Mouse (Mus musculus) adrenal gland, postnatal 10 days (tissue): ENCODE results near the gene Nxf2. TPM values are rescaled to one million over a fixed set of nuclear protein-coding genes. Genes with fewer than 3 reads are reported as not detected.

Experiments
- total RNA-seq, 2 experiments: library from RNA; stranded (reverse); gene quantifications; 2 replicates each; pipeline ENCODE4 v1.2.3; 2021

The Nxf2 gene
- total RNA-seq, 2 experiments from 2014 or later = 0.15 to 0.18 TPM

Other genes starting within 250 kb of the Nxf2 start
- 10 to 100 TPM; 18.5 to 23.0 TPM for gene Armcx1, start 246.8 kb downstream of the Nxf2 start, total RNA-seq
- 10 to 100 TPM in 1 of 2 experiments, 1 to 10 TPM in 1; 8.3 to 10.6 TPM for gene Armcx6, start 213.3 kb downstream of the Nxf2 start, total RNA-seq
- 10 to 100 TPM; 36.8 to 38.9 TPM for gene Armcx3, start 208.2 kb downstream of the Nxf2 start, total RNA-seq
- gene Armcx2, start 155.5 kb downstream of the Nxf2 start, total RNA-seq = 10 to 100 TPM; 43.8 to 47.1 TPM
- 1 to 10 TPM; 5.7 to 8.4 TPM for gene Zmat1, start 44.5 kb upstream of the Nxf2 start, total RNA-seq
- gene Gm15023, start 212.9 kb upstream of the Nxf2 start, total RNA-seq = not detected
- 1 to 10 TPM in 1 of 2 experiments, under 1 TPM in 1; 0.54 to 3.6 TPM for gene Tceal6, start 245.9 kb upstream of the Nxf2 start, total RNA-seq